Mouse (Mus musculus) CD8-positive naive resting alpha-beta T cell, adult 57 days (primary cell): ENCODE measurements around the gene Olfr99. TPM values are rescaled to one million over a fixed set of nuclear protein-coding genes. Genes with fewer than 3 reads are reported as not detected.

Experiments used
- total RNA-seq: library from RNA; stranded (reverse); gene quantifications from one replicate; pipeline ENCODE4 v1.2.4, GENCODE M21; 2023

Olfr99 gene
- not detected for total RNA-seq

DNA sequence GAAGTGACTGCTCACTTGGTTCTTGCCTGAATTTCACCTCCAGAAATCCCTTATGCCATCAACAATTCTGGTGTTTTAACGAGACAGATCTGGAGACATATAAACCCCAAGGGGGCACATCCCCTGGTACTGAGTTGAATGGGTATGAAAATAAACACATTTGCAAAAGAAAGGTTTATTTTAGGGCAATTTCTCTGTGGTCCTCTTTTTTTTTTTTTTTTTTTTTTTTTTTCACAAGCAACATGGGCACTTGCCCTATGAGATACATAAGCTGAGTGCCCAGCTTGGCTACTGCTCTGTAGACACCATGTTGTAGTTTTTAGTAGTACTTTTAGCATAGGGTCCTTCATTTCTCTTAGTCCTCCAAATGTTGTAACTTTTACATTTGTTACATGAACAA, at the start of gene Olfr99:
TSS of gene Olfr99 (minus strand) at position 101 of the 400 bp plus-strand sequence.

DNA sequence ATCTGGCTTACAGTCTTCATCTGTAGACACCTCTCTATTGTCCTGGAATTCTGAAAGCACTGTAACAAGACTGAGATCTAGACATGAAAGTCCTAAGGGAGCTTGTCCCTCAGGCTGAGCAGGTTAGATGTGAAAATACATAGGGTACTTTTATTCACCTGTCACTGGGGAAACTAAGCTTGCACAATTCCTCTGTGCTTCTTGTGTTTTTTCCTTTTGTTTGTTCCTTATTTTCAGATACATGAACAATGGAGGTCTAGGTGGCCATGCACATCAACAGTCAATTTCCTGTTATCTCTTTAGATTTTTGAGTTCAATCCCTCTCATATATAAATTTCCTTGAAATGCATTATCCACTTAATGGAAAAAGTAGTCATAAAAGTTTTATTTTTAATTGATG, 33.7 kb upstream of the Olfr99 start, which contains the start of gene Olfr102:
TSS of gene Olfr102 (minus strand) at position 101 of the 400 bp plus-strand sequence.

DNA sequence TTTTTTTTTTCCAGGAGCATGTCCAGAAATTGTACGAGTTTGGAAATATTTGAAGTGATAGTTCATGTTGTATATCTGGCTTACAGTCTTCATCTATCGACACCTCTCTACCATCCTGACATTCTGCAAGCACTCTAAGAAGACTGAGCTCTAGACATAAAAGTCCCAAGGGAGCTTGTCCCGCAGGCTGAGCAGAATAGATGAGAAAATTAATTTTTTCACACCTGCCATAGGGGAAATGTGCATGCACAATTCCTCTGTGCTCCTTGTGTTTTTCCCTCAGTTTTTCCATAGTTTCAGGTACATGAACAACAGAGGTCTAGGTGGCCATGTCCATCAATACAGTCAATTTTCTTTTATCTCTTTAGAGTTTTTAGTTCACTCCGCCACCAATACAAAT, 21.0 kb upstream of the Olfr99 start, which contains the start of gene Olfr101:
TSS of gene Olfr101 (minus strand) at position 101 of the 400 bp plus-strand sequence.

DNA sequence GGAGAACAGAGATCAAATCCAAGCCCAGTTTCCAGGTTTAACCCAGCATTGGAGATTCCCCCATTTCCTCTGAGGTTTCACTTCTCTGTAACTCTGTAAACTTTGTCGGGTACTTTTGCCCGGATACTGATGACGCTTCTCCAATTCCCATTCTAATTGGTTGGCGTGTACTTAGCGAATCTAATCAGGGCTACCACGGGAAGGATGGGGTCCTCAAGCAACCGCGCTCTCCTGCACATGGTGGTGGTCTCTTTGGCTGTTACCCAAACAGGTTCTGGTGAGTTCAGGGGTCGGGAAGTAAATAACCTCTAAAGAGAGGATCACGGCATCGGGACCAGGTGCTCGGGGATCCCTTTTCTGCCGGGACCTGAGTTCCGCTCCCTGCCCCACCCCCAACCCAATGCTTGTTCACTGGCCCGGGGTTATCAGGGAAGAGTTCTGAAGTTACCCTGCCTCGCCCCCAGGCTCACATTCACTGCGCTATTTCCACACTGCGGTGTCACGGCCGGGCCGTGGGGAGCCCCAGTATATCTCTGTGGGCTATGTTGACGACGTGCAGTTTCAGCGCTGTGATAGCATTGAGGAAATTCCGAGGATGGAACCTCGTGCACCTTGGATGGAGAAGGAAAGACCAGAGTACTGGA, 13.1 kb downstream of the Olfr99 start, which contains the start of gene H2-M3:
TSS of gene H2-M3 (plus strand) at position 163 of the 644 bp plus-strand sequence.

DNA sequence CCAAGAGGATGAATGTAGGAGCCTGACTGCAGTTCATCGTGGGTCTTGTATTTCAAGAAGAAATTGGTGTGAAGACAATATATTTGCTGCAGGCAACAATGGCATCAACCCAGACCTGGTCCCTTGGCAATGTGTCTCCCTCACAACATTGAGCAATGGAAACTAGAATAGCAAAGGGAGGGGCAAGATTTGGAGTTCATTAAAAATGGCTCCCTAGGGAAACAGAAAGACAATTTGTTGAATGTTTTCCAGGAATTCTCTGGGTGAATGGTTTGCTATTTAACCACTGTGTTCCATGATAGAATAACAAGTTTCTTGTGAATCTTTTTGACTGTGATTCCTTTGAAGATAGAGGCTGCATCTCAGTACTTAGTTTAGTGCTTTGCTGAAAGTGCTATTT, 19.6 kb downstream of the Olfr99 start, which contains the start of gene Olfr98:
TSS of gene Olfr98 (minus strand) at position 124 of the 400 bp plus-strand sequence.

DNA sequence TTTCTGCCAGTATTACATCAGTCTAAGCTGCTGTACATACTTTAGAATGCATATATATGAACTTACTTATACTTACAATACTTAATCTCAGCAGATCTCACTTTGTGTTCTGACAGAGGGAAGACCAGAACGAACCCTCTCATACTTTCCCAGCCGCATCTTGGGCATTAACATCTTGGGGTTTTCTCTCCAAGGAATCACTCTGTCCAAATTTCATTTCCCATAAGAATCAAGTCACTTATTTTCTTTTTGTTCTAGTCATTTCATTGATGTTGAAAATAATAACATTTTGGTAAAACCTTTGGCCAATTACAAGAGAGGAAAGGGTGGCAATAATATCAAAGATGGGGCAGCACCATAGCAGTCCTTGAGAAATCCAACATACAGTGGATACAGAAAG, 46.0 kb downstream of the Olfr99 start, which contains the start of gene Olfr97:
TSS of gene Olfr97 (minus strand) at position 101 of the 400 bp plus-strand sequence.

Other genes with a start within 250 kb of the Olfr99 start
- gene Gabbr1, start 237.5 kb downstream of the Olfr99 start, total RNA-seq, result 153 TPM
- 0.18 TPM for gene Olfr90, start 195.0 kb downstream of the Olfr99 start, total RNA-seq
- gene Olfr91, start 185.2 kb downstream of the Olfr99 start, total RNA-seq, result not detected
- not detected for gene Olfr92, start 163.4 kb downstream of the Olfr99 start, total RNA-seq
- gene Olfr93, start 122.0 kb downstream of the Olfr99 start, total RNA-seq, result not detected
- gene Ubd, start 89.6 kb downstream of the Olfr99 start, total RNA-seq, result not detected
- not detected for gene Olfr94, start 82.5 kb downstream of the Olfr99 start, total RNA-seq
- gene Olfr95, start 70.3 kb downstream of the Olfr99 start, total RNA-seq, result not detected
- gene Olfr96, start 63.3 kb downstream of the Olfr99 start, total RNA-seq, result not detected
- gene Olfr97, start 46.1 kb downstream of the Olfr99 start, total RNA-seq, result not detected
- not detected for gene Olfr98, start 19.7 kb downstream of the Olfr99 start, total RNA-seq
- gene H2-M3, start 13.2 kb downstream of the Olfr99 start, total RNA-seq, result 38.8 TPM
- gene Olfr101, start 20.9 kb upstream of the Olfr99 start, total RNA-seq, result not detected
- not detected for gene Olfr102, start 33.6 kb upstream of the Olfr99 start, total RNA-seq
- gene Olfr103, start 56.2 kb upstream of the Olfr99 start, total RNA-seq, result not detected
- not detected for gene Olfr104-ps, start 76.1 kb upstream of the Olfr99 start, total RNA-seq
- gene Olfr105-ps, start 95.6 kb upstream of the Olfr99 start, total RNA-seq, result not detected
- gene Olfr106-ps, start 106.9 kb upstream of the Olfr99 start, total RNA-seq, result not detected
- gene Olfr107, start 115.8 kb upstream of the Olfr99 start, total RNA-seq, result not detected
- not detected for gene Olfr108, start 162.0 kb upstream of the Olfr99 start, total RNA-seq
- gene Olfr109, start 175.5 kb upstream of the Olfr99 start, total RNA-seq, result not detected
- gene H2-M2, start 200.1 kb upstream of the Olfr99 start, total RNA-seq, result not detected
- gene Olfr110, start 209.0 kb upstream of the Olfr99 start, total RNA-seq, result not detected
- not detected for gene Olfr111, start 224.6 kb upstream of the Olfr99 start, total RNA-seq